Mouse (Mus musculus) heart, postnatal 4 days (tissue): ENCODE data around the gene Crisp1. TPM values are rescaled to one million over a fixed set of nuclear protein-coding genes. Genes with fewer than 3 reads are reported as not detected.

Experiments
- DNase-seq: peaks from one replicate; pipeline ENCODE4 v3.0.0; 2021
- total RNA-seq, 2 experiments: library from RNA; stranded (reverse); gene quantifications; 2 replicates each; pipeline ENCODE4 v1.2.3; 2021

Gene Crisp1
- total RNA-seq: not detected

GRCm38 (mm10) chr17:40319062-40319461, at the start of gene Crisp1:
Crisp1 (minus strand) TSS chr17:40319207.
- DNase-seq: no peak

DNA sequence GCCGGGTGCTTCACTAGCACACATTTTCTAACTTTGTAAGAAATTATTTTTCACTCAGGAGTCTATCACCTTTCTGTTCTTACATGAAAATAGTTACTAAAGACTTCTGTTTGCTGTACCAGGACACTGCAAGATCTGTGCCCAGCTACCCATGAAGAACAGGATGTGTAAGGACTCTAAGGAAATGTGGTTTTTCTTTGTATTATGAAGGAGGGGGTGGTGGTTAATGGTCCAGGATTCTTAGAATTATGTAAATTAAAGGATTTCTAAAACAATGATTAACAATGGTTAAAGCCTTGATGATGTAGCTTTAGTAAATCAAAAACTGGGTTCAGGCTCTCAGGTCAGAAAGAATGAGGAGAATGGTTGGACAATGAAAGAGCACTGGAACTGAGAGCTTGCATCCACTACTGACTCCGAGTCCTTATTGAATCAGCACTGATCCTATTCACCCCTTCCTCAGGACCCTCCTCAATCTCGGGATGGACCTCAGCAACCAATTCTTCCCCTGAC, 23.5 kb upstream of the Crisp1 start:
- no peak for DNase-seq

DNA sequence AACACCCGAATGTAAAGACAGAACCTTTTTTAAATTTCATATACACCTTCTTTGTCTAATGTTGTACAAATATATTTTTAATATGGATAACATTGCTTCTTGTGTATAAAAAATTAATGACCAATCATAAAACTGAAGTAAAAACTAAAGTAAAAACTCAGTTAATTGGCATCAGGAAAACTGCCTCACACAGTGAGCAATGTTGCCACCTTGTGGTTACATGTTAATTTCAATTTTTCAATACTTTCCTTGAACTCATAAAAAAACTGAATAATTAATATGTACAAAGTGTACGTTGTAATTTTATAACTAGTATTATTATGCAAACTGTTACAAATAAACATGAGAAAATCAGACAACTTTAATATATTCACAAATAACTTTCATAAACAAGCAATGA, 33.6 kb downstream of the Crisp1 start:
- no peak for DNase-seq

DNA sequence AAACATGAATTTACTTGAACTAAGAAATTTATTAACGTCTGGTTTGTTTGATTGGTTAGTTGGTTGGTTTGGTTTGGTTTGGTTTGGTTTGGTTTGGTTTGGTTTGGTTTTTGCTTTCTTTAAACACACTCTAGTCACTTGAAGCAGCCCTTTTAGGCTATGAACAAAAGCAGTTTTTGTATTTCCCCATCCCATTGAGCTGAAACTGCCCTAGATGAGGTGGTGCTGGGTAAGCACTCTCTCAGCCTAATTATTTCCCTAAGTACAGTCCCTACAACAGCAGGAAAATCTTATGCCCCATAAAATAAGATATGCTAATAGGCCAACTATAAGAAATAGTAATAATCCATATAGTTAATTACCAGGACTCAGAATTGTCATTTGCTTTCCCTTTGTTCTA, 43.5 kb downstream of the Crisp1 start:
- DNase-seq: no peak

- no peak for DNase-seq
These were observed 44.0 kb downstream of the Crisp1 start for GRCm38 (mm10) chr17:40274906-40275470.

- DNase-seq: no peak
These were observed 66.5 kb downstream of the Crisp1 start for GRCm38 (mm10) chr17:40252487-40252886.

Other genes starting within 250 kb of the Crisp1 start
- gene AC192777.2, start 223.8 kb downstream of the Crisp1 start, total RNA-seq: not detected
- gene Pgk2, start 110.6 kb downstream of the Crisp1 start, total RNA-seq: not detected
- not detected for gene Crisp3, start 76.9 kb downstream of the Crisp1 start, total RNA-seq
- gene Esp8, start 200.8 kb upstream of the Crisp1 start, total RNA-seq: not detected
- gene Esp6, start 242.3 kb upstream of the Crisp1 start, total RNA-seq: not detected